Mouse (Mus musculus): ENCODE results near the gene Ago4.
A peak's percentile ranks its signal among the peaks of the same experiment; 100 is the strongest.
"Not testable (repeated sequence)": the region's sequence is repeated elsewhere in the genome, so short reads cannot be mapped to it uniquely, and the experiment has no call there.

Gene Ago4

DNA sequence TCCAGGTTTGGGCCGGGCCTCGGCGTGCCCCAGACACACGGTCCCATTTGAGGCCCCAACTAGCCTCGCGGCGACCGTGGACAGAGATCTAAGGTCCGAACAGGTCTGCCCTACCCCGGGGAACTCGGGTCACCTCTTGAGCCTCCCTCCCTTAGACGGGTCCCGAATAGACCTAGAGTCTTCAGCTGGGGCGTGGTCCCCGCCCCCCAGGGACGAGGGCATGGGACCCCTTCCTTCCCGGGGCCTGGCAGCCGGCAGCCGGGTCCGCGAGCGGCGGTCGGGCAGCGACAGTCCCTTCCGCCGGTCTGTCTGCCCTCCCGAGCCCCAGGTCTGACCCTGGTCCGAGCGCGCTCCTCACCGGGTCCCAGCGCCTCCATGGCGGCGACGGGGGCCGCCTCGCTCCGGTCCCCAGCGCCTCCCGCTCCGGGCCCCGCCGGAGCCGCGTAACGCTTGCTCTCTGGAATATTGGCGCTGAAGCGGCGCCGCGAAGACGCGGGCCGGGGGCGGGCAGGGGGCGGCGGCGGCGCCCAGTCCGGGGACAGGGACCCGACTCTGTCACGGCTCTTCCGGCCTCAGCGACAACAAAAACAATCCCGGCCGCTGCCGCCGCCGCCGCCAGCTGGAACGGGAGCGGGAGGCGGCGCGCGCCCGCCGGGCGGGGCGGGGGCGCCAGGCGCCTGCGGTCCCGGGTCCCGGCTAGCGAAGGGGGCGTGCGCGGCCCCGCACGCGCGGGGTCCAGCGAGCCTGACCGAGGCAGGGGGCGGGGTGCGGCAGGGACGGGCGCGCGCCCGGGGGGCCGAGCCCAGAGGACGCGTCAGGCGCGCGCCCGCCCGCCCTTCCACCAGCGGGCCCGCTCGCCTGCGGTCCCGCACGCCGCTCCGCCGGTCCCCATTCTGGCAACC is at the start of gene Ago4:
Ago4 (minus strand) TSS at position 646 of the 902 bp plus-strand sequence.
- peak; percentile 87 for DNase-seq (ENCODE audit: low read depth, low spot score)

DNA sequence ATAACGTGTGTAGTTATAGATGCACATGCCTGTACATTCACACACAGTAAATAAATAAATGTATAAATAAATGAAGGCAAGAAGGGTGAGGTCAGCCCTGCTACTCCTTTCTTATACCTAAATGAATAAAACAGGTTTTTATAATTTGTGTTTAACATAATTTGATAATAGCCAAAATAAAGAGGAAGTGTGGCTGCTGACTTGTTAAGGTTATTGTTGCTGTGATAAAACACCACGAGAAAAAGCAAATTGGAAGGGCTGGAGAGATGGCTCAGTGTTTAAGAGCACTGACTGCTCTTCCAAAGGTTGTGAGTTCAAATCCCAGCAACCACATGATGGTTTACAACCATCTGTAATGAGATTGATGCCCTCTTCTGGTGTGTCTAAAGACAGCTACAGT is 45.8 kb upstream of the Ago4 start:
- DNase-seq (ENCODE audit: low read depth, low spot score): no peak

DNA sequence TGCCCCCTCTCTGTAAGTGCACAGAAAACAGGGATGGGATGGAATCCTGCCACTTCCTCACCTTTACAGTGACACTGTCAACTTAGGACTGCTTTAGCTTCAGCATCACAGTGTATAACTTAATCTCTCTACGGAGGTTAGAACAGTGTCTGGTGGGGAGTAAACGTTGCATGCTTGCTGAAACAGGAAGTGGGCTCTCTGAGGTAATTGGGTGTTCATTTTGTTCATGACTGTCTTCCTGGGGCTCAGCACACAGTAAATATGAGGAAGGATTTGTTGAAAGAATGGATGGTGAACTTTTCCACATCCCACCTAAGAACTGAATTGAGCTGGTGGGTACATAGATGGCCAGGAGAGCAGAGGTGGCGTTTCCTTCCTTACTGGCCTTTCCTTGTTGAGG is 44.6 kb upstream of the Ago4 start:
- DNase-seq (ENCODE audit: low read depth, low spot score): no peak

DNA sequence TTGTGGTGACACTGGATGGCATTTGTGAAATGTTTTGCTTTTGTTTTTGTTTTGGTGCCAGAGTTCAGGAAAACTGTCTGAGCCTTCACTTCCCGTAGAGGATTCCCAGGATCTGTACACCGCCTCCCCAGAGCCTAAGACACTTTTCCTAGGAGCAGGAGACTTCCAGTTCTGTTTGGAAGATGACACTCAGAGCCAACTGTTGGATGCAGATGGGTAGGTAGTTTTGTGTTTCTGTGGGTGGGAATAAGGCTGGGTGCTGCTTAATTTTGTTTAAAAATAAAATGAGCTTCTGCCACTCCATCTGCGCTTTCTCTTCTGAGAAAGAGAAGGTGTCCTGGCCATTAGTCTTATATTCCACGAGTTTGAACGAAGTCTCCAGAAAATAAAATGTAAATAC is 43.0 kb upstream of the Ago4 start:
- peak; percentile 81 for DNase-seq (ENCODE audit: low read depth, low spot score)

GRCm38 (mm10) chr4:126569783-126570182 is 36.5 kb upstream of the Ago4 start:
- no peak for DNase-seq (ENCODE audit: low read depth, low spot score)

DNA sequence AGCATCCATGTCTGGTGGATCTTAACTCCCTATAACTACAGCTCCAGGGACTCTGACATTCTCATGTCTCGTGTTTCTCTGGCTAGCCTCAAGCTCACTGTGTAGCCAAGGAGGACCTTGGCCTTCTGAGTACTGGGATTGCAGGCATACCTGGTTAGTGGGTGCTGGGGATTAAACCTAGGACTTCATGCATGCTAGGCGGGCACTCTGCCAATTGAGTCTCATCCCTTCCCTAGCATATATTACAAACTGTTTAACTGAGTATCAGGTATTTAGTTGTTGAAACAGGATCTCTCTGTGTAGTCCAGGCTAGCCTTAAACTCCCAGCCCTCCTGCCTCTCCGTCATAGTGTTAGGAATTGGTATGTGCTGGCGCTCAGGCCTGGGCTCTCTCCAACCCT is 34.0 kb upstream of the Ago4 start:
- DNase-seq (ENCODE audit: low read depth, low spot score): no peak

DNA sequence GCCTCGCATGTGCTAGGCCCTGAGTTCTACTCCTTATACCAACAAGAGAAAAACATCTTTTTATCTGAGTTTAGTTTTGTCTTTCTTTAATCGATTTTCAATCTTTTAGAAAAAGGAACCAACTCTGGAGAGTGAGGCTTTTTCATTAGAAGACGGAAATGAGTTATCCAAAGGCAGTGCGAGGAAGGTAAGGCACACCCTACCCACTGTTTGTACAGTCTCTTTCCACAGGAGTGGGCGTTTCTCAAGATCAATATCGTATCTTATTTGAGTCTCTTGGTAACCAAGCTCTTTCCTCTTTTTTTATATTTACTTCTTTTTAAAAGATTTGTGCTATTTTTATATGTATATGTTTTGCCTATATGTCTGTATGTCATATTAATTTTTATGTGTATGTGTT is 30.5 kb upstream of the Ago4 start:
- DNase-seq (ENCODE audit: low read depth, low spot score): no peak

- DNase-seq (ENCODE audit: low read depth, low spot score): peak; percentile 85
Measured at GRCm38 (mm10) chr4:126556809-126557711, 23.8 kb upstream of the Ago4 start, which contains the start of gene Clspn. Gene Clspn (plus strand): TSS chr4:126556935.

- DNase-seq (ENCODE audit: low read depth, low spot score): peak; percentile 52
Measured at GRCm38 (mm10) chr4:126554462-126554861, 21.2 kb upstream of the Ago4 start.

DNA sequence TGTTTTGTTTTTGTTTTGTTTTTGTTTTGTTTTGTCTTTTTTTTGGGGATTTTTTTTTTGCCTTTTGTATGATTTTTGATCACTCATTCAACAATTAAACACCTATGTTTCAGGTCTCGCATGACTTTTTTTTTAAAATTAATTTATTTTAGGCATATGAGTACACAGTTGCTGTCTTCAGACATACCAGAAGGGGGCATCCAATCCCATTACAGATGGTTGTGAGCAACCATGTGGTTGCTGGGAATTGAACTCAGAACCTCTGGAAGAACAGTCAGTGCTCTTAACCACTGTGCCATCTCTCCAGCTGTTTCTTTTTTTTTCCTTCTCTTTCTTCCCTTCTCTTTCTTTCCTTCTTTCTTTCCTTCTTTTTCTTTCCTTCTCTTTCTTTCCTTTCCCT is 20.4 kb upstream of the Ago4 start:
- no peak for DNase-seq (ENCODE audit: low read depth, low spot score)

- DNase-seq (ENCODE audit: low read depth, low spot score): peak; percentile 76
Measured at GRCm38 (mm10) chr4:126553105-126553504, 19.8 kb upstream of the Ago4 start.

DNA sequence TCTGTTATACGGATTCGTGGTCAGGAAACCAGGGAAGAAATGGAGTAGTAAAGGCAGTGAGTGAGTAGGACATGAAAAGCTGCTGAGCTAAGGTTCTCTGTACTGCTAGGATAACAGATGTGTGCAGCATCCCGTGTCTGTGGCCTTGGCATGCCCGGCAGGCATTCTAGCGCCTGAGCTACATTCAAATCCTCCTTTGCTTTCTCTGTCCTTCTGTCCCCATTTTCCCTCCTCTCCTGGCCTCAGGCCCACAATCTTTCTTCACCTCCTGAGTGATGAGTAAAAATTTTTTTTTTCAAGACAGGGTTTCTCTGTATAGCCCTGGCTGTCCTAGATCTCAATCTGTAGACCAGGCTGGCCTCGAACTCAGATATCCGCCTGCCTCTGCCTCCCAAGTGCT is 18.9 kb upstream of the Ago4 start:
- no peak for DNase-seq (ENCODE audit: low read depth, low spot score)

DNA sequence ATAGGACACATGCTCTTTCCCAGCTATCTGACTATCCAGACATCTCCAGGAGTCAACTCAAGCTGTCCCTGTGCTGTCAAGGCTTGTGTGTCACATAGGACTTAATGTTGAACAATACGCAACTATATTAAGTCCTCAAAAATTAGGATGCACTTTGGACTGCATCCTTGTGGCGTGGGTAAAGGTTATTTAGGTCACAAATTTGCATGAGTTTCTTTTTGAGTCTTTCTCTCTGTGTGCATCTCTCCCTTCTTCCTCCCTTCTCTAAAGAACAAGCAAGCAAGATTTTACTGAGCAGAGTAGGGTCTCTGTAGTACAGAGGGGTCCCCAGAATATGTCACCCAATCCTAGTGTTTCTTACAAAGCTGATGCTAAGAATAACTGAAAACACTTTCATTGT is 12.9 kb upstream of the Ago4 start:
- no peak for DNase-seq (ENCODE audit: low read depth, low spot score)

- no peak for DNase-seq (ENCODE audit: low read depth, low spot score)
Measured at GRCm38 (mm10) chr4:126545703-126546102, 12.4 kb upstream of the Ago4 start.

GRCm38 (mm10) chr4:126545016-126545415 is 11.7 kb upstream of the Ago4 start:
- no peak for DNase-seq (ENCODE audit: low read depth, low spot score)

DNA sequence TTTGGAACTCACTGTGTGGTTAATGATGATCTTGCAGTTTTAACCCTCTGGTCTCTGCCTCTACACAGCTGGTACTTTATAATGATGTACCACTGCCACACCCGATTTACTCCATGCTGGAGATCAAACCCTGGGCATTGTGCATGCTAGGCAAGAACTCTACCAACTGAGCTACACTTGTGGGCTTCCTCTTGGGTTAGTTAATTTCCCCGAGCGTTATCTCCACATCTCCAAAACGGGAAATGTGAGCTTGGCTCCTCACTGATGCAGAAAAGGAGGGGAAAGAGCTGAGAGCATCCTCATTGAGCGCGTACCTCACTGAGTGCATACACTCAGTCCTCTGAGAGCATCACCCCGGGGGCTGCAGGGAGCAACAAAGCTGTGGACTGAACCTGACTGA is 9.6 kb upstream of the Ago4 start:
- no peak for DNase-seq (ENCODE audit: low read depth, low spot score)

GRCm38 (mm10) chr4:126540487-126541071 is 7.3 kb upstream of the Ago4 start:
- peak; percentile 49 for DNase-seq (ENCODE audit: low read depth, low spot score)

- DNase-seq (ENCODE audit: low read depth, low spot score): no peak
Measured at GRCm38 (mm10) chr4:126536865-126537264, 3.6 kb upstream of the Ago4 start.

- not testable (repeated sequence) for DNase-seq (ENCODE audit: low read depth, low spot score)
Measured at GRCm38 (mm10) chr4:126535631-126536030, 2.4 kb upstream of the Ago4 start.

DNA sequence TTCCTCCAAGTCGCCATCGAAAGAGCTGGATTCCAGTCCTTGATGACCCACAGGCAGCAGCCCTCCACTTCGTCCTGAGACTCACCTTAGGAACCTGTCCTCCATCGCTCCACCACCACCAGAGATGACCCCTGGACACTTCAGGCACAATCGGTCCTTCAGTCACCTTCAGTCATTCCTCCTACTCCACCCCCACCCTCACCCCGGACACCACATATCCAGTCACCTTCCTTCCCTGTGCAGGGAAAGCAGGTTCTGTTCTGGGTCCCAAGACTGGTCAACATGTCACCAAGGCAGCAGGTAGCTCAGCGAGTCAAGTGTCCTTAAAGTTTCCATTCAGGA is 428 bp upstream of the Ago4 start:
- no peak for DNase-seq (ENCODE audit: low read depth, low spot score)

DNA sequence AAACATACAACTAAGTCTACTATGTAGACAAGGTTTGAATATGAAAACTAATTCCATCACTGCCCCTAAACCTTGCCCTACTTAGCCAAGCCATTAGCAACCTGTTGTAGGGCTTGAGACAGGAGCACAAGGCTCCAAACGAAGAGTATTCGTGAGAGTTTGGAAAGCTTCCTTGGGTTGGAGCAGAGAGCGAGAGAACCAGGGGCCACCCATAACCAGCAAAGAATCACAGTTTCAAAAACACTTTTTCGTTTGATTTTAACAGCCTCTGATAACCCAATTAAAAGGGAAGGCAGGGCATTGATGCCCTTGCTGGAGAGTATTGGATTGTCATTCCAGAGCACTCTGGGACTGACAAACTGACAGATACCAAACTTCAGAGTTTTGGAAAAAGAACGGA is 980 bp downstream of the Ago4 start:
- no peak for DNase-seq (ENCODE audit: low read depth, low spot score)

DNA sequence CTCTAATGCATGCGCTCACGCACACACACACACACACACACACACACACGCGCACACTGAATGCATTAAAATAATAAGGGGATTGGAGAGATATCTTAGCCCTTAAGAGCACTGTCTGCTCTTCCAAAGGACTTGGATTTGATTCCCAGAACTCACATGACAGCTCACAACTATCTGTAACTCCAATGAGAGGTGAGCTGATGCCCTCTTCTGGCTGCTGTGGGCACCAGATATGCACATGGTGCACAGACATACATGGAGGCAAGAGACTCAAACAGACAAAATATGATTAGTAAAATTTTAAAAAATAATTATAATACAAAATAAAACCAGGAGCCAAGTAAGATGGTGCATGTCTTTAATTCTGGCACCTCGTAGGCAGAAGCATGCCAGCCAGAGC is 6.4 kb downstream of the Ago4 start:
- DNase-seq (ENCODE audit: low read depth, low spot score): no peak

Data from brain, adult 2 months (tissue).